Comparison of ENCODE assay signal across 9 mouse cellular contexts in genomic region chr9:50800985-50801384, GRCm38 (mm10). TPM values are rescaled to one million over a fixed set of nuclear protein-coding genes. Genes with fewer than 3 reads are reported as not detected.
DNase-seq lines count a peak whose midpoint lies in the region; ATAC-seq and TF ChIP-seq lines count a peak whose summit lies in the region.
"Had no signal": no experiment of that assay in that cellular context is flagged by ENCODE, and none has a peak within 500 bp of the region (broad histone marks: within the 10 kb centered on the region; RNA-seq: fewer than 3 reads in every experiment).

No protein-coding gene starts in this region.

- peak; percentile 43 to 49 for DNase-seq in left cerebral cortex, postnatal 10 days (ENCODE audit: extremely low spot score in 1 of 2, low spot score in 2 of 2)
- no peak for DNase-seq in left cerebral cortex, postnatal 36 days (ENCODE audit: low spot score in 2 of 2)
- peak; percentile 12 for DNase-seq in Patski (ENCODE audit: low read depth, low spot score)
- peak; percentile 35 to 77 for DNase-seq in thymus, postnatal 10 days (ENCODE audit: low spot score in 2 of 2)
- no peak for DNase-seq in urinary bladder, postnatal 4 days (ENCODE audit: low spot score in 2 of 2)

- peak; percentile 63 for TF ChIP-seq CTCF in Patski (IDR thresholded peaks at IDR 0.05)
- peak; percentile 79 for TF ChIP-seq CTCF in cortical plate, adult 2 months (IDR thresholded peaks at IDR 0.05; ENCODE audit: extremely low read depth, insufficient read depth, low read length)

- in situ Hi-C loops in Patski (cut with MboI; ENCODE audit: low pct_unique_long_range_greater_than_20kb), result loop anchor here (25.0 kb wide), 1 partner anchor 486 kb away; the partner anchor contains the start of gene Colca2

- no peak overlapping the region for H3K27ac ChIP-seq in cortical plate, adult 2 months (ENCODE audit: insufficient read depth, low read length)
- no peak overlapping the region for H3K27ac ChIP-seq in kidney, embryonic 15.5 days
- H3K27ac ChIP-seq in lung, embryonic 16.5 days (ENCODE audit: low read length), result no peak overlapping the region
- H3K27ac ChIP-seq: hindbrain, embryonic 15.5 days had no signal

- no peaks in the 10 kb centered on the region for H3K4me1 ChIP-seq in cortical plate, adult 2 months (ENCODE audit: control insufficient read depth, insufficient read depth, low read length)
- H3K4me1 ChIP-seq in kidney, embryonic 15.5 days, result no peaks in the 10 kb centered on the region
- H3K4me1 ChIP-seq in lung, embryonic 16.5 days (replicated peaks; ENCODE audit: control insufficient read depth, insufficient read depth, low read length), result no peaks in the 10 kb centered on the region
- H3K4me1 ChIP-seq: hindbrain, embryonic 15.5 days had no signal

- peaks cover 74% of the 10 kb centered on the region for H3K36me3 ChIP-seq in kidney, embryonic 15.5 days
- H3K36me3 ChIP-seq in lung, embryonic 16.5 days (ENCODE audit: control insufficient read depth, insufficient read depth, low read length), result peaks cover 28% of the 10 kb centered on the region

- intact Hi-C loops in left cerebral cortex, postnatal 10 days (cut with DNase I), result no loop called here
- intact Hi-C loops in left cerebral cortex, postnatal 36 days (cut with DNase I), result no loop called here

- H3K9me3 ChIP-seq in kidney, embryonic 15.5 days (replicated peaks), result no peaks in the 10 kb centered on the region
- no peaks in the 10 kb centered on the region for H3K9me3 ChIP-seq in lung, embryonic 16.5 days (ENCODE audit: control insufficient read depth, low read length)
- H3K9me3 ChIP-seq: hindbrain, embryonic 15.5 days had no signal

- WGBS in kidney, embryonic 15.5 days, result 62% methylated on average over 2 of the region's 2 CpGs
- 52% methylated on average over 2 of the region's 2 CpGs for WGBS in lung, embryonic 16.5 days

- no peak for TF ChIP-seq POLR2A in cortical plate, adult 2 months (IDR thresholded peaks at IDR 0.05; ENCODE audit: extremely low read depth, insufficient read depth, low read length)

- H3K4me2 ChIP-seq in kidney, embryonic 15.5 days, result no peak overlapping the region
- no peak overlapping the region for H3K4me2 ChIP-seq in lung, embryonic 16.5 days (ENCODE audit: low read depth, low read length)
- H3K4me2 ChIP-seq: hindbrain, embryonic 15.5 days had no signal

- CTCF ChIA-PET in Patski (lab: Charles Lee), result interaction anchor here (0.5 to 1.3 kb wide), 3 partner anchors 24 to 201 kb away, joined by 3 read pairs; no protein-coding TSS in a partner anchor

- POLR2A ChIA-PET in Patski (lab: Charles Lee), result no interaction called here

- no peaks in the 10 kb centered on the region for H3K27me3 ChIP-seq in Patski
- H3K27me3 ChIP-seq in kidney, embryonic 15.5 days, result no peaks in the 10 kb centered on the region
- no peaks in the 10 kb centered on the region for H3K27me3 ChIP-seq in lung, embryonic 16.5 days (ENCODE audit: control insufficient read depth, insufficient read depth, low read depth, low read length)
- H3K27me3 ChIP-seq: hindbrain, embryonic 15.5 days had no signal

- H3K9ac ChIP-seq in kidney, embryonic 15.5 days, result no peak overlapping the region
- no peak overlapping the region for H3K9ac ChIP-seq in lung, embryonic 16.5 days (ENCODE audit: low read length)
- H3K9ac ChIP-seq: hindbrain, embryonic 15.5 days had no signal

- no peak for ATAC-seq in Patski
- peak; percentile 54; the same call in 1 of the 2 replicates for ATAC-seq in kidney, embryonic 15.5 days (replicated peaks; ENCODE audit: low FRiP score)
- peak; percentile 31; the same call in 1 of the 2 replicates for ATAC-seq in lung, embryonic 16.5 days (ENCODE audit: low read depth)

- H3K4me3 ChIP-seq in cortical plate, adult 2 months (ENCODE audit: insufficient read depth, low read length), result no peak overlapping the region
- no peak overlapping the region for H3K4me3 ChIP-seq in kidney, embryonic 15.5 days (replicated peaks)
- H3K4me3 ChIP-seq in lung, embryonic 16.5 days (ENCODE audit: low read length), result no peak overlapping the region
- H3K4me3 ChIP-seq: hindbrain, embryonic 15.5 days had no signal

RNA-seq across cellular contexts. Expression of gene 1110032A03Rik, which starts 25.7 kb away (rescaled TPM):
- 10 to 100 TPM; 27.0 to 28.7 TPM for total RNA-seq in left cerebral cortex, postnatal 10 days (2021)
- total RNA-seq in left cerebral cortex, postnatal 36 days (2021), result 10 to 100 TPM; 35.2 to 37.2 TPM
- polyA plus RNA-seq in Patski (2021), result 28.6 TPM
- 101 and 102 TPM in 2 replicates for polyA plus RNA-seq in cortical plate, adult 2 months (2012; rRNA removed)
- 30.1 and 35.0 TPM in 2 replicates for polyA plus RNA-seq in kidney, embryonic 15.5 days (2015; fragmentation: Nextera tagmentation; extraction: Ambion mirVana)
- 46.3 and 51.8 TPM in 2 replicates for polyA plus RNA-seq in lung, embryonic 16.5 days (2015; fragmentation: Nextera tagmentation; extraction: Ambion mirVana)

RNA-seq across cellular contexts. Expression of gene Alg9, which starts 26.2 kb away (rescaled TPM):
- total RNA-seq in left cerebral cortex, postnatal 10 days (2021), result 10 to 100 TPM; 36.2 to 38.7 TPM
- total RNA-seq in left cerebral cortex, postnatal 36 days (2021), result 10 to 100 TPM; 24.3 to 26.0 TPM
- 27.5 TPM for polyA plus RNA-seq in Patski (2021)
- 22.2 and 23.7 TPM in 2 replicates for polyA plus RNA-seq in cortical plate, adult 2 months (2012; rRNA removed)
- polyA plus RNA-seq in kidney, embryonic 15.5 days (2015; fragmentation: Nextera tagmentation; extraction: Ambion mirVana), result 35.6 and 35.9 TPM in 2 replicates
- 35.0 and 39.0 TPM in 2 replicates for polyA plus RNA-seq in lung, embryonic 16.5 days (2015; fragmentation: Nextera tagmentation; extraction: Ambion mirVana)

RNA-seq across cellular contexts. Expression of gene Fdxacb1, which starts 32.9 kb away (rescaled TPM):
- 1 to 10 TPM; 5.5 to 6.6 TPM for total RNA-seq in left cerebral cortex, postnatal 10 days (2021)
- 1 to 10 TPM; 4.4 to 6.0 TPM for total RNA-seq in left cerebral cortex, postnatal 36 days (2021)
- polyA plus RNA-seq in Patski (2021), result 6.5 TPM
- polyA plus RNA-seq in cortical plate, adult 2 months (2012; rRNA removed), result 6.6 and 7.9 TPM in 2 replicates
- polyA plus RNA-seq in kidney, embryonic 15.5 days (2015; fragmentation: Nextera tagmentation; extraction: Ambion mirVana), result 10.9 and 11.7 TPM in 2 replicates
- 13.8 and 15.0 TPM in 2 replicates for polyA plus RNA-seq in lung, embryonic 16.5 days (2015; fragmentation: Nextera tagmentation; extraction: Ambion mirVana)

RNA-seq across cellular contexts. Expression of gene Ppp2r1b, which starts 44.1 kb away (rescaled TPM):
- 10 to 100 TPM; 21.1 to 23.2 TPM for total RNA-seq in left cerebral cortex, postnatal 10 days (2021)
- 10 to 100 TPM; 13.6 to 15.4 TPM for total RNA-seq in left cerebral cortex, postnatal 36 days (2021)
- polyA plus RNA-seq in Patski (2021), result 34.9 TPM
- polyA plus RNA-seq in cortical plate, adult 2 months (2012; rRNA removed), result 13.2 and 14.9 TPM in 2 replicates
- polyA plus RNA-seq in kidney, embryonic 15.5 days (2015; fragmentation: Nextera tagmentation; extraction: Ambion mirVana), result 74.8 and 75.6 TPM in 2 replicates
- 58.9 and 60.3 TPM in 2 replicates for polyA plus RNA-seq in lung, embryonic 16.5 days (2015; fragmentation: Nextera tagmentation; extraction: Ambion mirVana)

RNA-seq across cellular contexts. Expression of gene Hspb2, which starts 48.8 kb away (rescaled TPM):
- total RNA-seq in left cerebral cortex, postnatal 10 days (2021), result 1 to 10 TPM; 1.7 to 2.2 TPM
- 1 to 10 TPM; 1.2 to 2.4 TPM for total RNA-seq in left cerebral cortex, postnatal 36 days (2021)
- 12.9 TPM for polyA plus RNA-seq in Patski (2021)
- 3.8 and 4.9 TPM in 2 replicates for polyA plus RNA-seq in cortical plate, adult 2 months (2012; rRNA removed)
- 8.1 and 10.5 TPM in 2 replicates for polyA plus RNA-seq in kidney, embryonic 15.5 days (2015; fragmentation: Nextera tagmentation; extraction: Ambion mirVana)
- 21.1 and 26.2 TPM in 2 replicates for polyA plus RNA-seq in lung, embryonic 16.5 days (2015; fragmentation: Nextera tagmentation; extraction: Ambion mirVana)

Comparison
In these comparisons a context has a peak if more than half of its experiments do, and no peak if none do; other contexts are left out.
1. DNase-seq: peak in left cerebral cortex, postnatal 10 days (2 of 2), Patski (single experiment) and thymus, postnatal 10 days (2 of 2); none in left cerebral cortex, postnatal 36 days (0 of 2) and urinary bladder, postnatal 4 days (0 of 2).